Mouse (Mus musculus): ENCODE results near the gene Ip6k1.

- peak; percentile 99 for TF ChIP-seq CTCF (IDR thresholded peaks at IDR 0.05; ENCODE audit: low read depth, low read length)
- no peak for TF ChIP-seq POLR2AphosphoS5 (IDR thresholded peaks at IDR 0.05; ENCODE audit: insufficient replicate concordance, low read depth, low read length)
- TF ChIP-seq TAL1 (conservative IDR thresholded peaks at IDR 0.05; ENCODE audit: low read depth, low read length), result no peak
- no peak for TF ChIP-seq GATA1 (IDR thresholded peaks at IDR 0.05; ENCODE audit: borderline replicate concordance, low read length)
- no peak for TF ChIP-seq GATA2 (IDR thresholded peaks at IDR 0.05; ENCODE audit: borderline replicate concordance, low read depth, low read length)
Measured at GRCm38 (mm10) chr9:108067900-108068299, 65.6 kb downstream of the Ip6k1 start.

Measured in G1E (cell line).